Mouse (Mus musculus) MEL (cell line): ENCODE measurements at regions not wholly inside any gene's neighbourhood (a gene's known extent, or its start where the extent isn't known, plus 50 kb on each side); places are given as distances from the start of the nearest gene placed in this dataset.

Source experiments
- DNase-seq: peaks from one replicate; pipeline ENCODE4 v3.0.0; 2011; ENCODE audit warnings: low read depth, low spot score
- H3K27ac ChIP-seq: 2 replicates; pipeline ENCODE4 v1.5.1; 2012; ENCODE audit warnings: low read depth, mild to moderate bottlenecking, control low read depth, low read length, moderate library complexity; ENCODE audit not compliant: control insufficient read depth
- H3K27me3 ChIP-seq, 2 experiments: fragments of 150-350 bp in 1 of 2; sonication (generic) in 1 of 2; 2 replicates each; pipeline ENCODE4 v1.6.1; 2012; ENCODE audit warnings: low read length in 2 of 2, mild to moderate bottlenecking in 2 of 2, improper control_type of control experiment in 1 of 2, moderate library complexity in 1 of 2; ENCODE audit not compliant: insufficient read depth in 2 of 2, control insufficient read depth in 1 of 2
- H3K36me3 ChIP-seq, 2 experiments: 2 replicates each; pipeline ENCODE4 v1.6.1; 2012 to 2014; ENCODE audit warnings: low read length in 2 of 2, improper control_type of control experiment in 1 of 2, inconsistent platforms in 1 of 2, mild to moderate bottlenecking in 1 of 2; ENCODE audit not compliant: insufficient read depth in 2 of 2, control insufficient read depth in 1 of 2
- H3K4me1 ChIP-seq, 2 experiments: fragments of 150-350 bp in 1 of 2; sonication (generic) in 1 of 2; 2 replicates each; pipeline ENCODE4 v1.6.1; 2012; ENCODE audit warnings: low read length in 2 of 2, improper control_type of control experiment in 1 of 2, mild to moderate bottlenecking in 1 of 2; ENCODE audit not compliant: insufficient read depth in 2 of 2, control insufficient read depth in 1 of 2
- H3K4me3 ChIP-seq, 2 experiments: fragments of 150-350 bp in 1 of 2; sonication (generic) in 1 of 2; 2 replicates each; pipeline ENCODE4 v1.5.1; 2012; ENCODE audit warnings: low read depth in 2 of 2, low read length in 2 of 2, mild to moderate bottlenecking in 2 of 2, moderate library complexity in 2 of 2, control low read depth in 1 of 2, improper control_type of control experiment in 1 of 2; ENCODE audit not compliant: control insufficient read depth in 1 of 2, insufficient read depth in 1 of 2
- H3K79me2 ChIP-seq: 2 replicates; pipeline ENCODE4 v1.6.1; 2012; ENCODE audit warnings: mild to moderate bottlenecking, low read length, moderate library complexity; ENCODE audit not compliant: control insufficient read depth, poor library complexity, insufficient read depth
- H3K9ac ChIP-seq: 2 replicates; pipeline ENCODE4 v1.6.1; 2012; ENCODE audit warnings: low read depth, mild to moderate bottlenecking, control low read depth, low read length, moderate library complexity; ENCODE audit not compliant: control insufficient read depth, poor library complexity, severe bottlenecking
- H3K9me3 ChIP-seq: fragments of 150-350 bp; sonication (generic); replicated peaks from 2 replicates; pipeline ENCODE4 v1.6.1; 2012; ENCODE audit warnings: mild to moderate bottlenecking, low read length, improper control_type of control experiment, moderate library complexity; ENCODE audit not compliant: insufficient read depth
- BHLHE40 ChIP-seq: IDR thresholded peaks from 2 replicates; pipeline ENCODE4 v1.6.1; 2012; ENCODE audit warnings: low read depth, mild to moderate bottlenecking, inconsistent platforms, low read length, improper control_type of control experiment, borderline replicate concordance
- CHD1 ChIP-seq: IDR thresholded peaks from 2 replicates; pipeline ENCODE4 v1.6.1; 2012; ENCODE audit warnings: low read depth, mild to moderate bottlenecking, inconsistent platforms, low read length, improper control_type of control experiment
- CHD2 ChIP-seq: IDR thresholded peaks from 2 replicates; pipeline ENCODE4 v1.6.1; 2011; ENCODE audit warnings: low read length, improper control_type of control experiment
- CTCF ChIP-seq, 3 experiments: IDR thresholded peaks in 2 of 3; conservative IDR thresholded peaks in 1 of 3; 2 replicates each; pipeline ENCODE4 v1.5.1; 2011 to 2012; ENCODE audit warnings: low read length in 3 of 3, low read depth in 2 of 3, mild to moderate bottlenecking in 2 of 3, improper control_type of control experiment in 1 of 3, inconsistent platforms in 1 of 3, mixed read lengths in 1 of 3, moderate library complexity in 1 of 3; ENCODE audit not compliant: control insufficient read depth in 1 of 3, insufficient read depth in 1 of 3, poor library complexity in 1 of 3, severe bottlenecking in 1 of 3
- E2F4 ChIP-seq: IDR thresholded peaks from 2 replicates; pipeline ENCODE4 v1.6.1; 2011; ENCODE audit warnings: low read depth, low read length, improper control_type of control experiment, borderline replicate concordance
- EP300 ChIP-seq, 2 experiments: IDR thresholded peaks; 2 replicates each; pipeline ENCODE4 v1.6.1; 2011; ENCODE audit warnings: improper control_type of control experiment in 2 of 2, low read length in 2 of 2, low read depth in 1 of 2, mild to moderate bottlenecking in 1 of 2
- GABPA ChIP-seq: IDR thresholded peaks from 2 replicates; pipeline ENCODE4 v1.6.1; 2012; ENCODE audit warnings: low read depth, mild to moderate bottlenecking, inconsistent platforms, low read length, improper control_type of control experiment, moderate library complexity
- GATA1 ChIP-seq: IDR thresholded peaks from 2 replicates; pipeline ENCODE4 v1.6.1; 2011; ENCODE audit warnings: low read depth, low read length, improper control_type of control experiment
- HCFC1 ChIP-seq: IDR thresholded peaks from 2 replicates; pipeline ENCODE4 v1.6.1; 2012; ENCODE audit warnings: low read depth, mild to moderate bottlenecking, inconsistent platforms, low read length, improper control_type of control experiment, moderate library complexity
- JUND ChIP-seq: IDR thresholded peaks from 2 replicates; pipeline ENCODE4 v1.6.1; 2011; ENCODE audit warnings: low read depth, mild to moderate bottlenecking, improper control_type of control experiment, low read length
- MAFK ChIP-seq: IDR thresholded peaks from 2 replicates; pipeline ENCODE4 v1.6.1; 2011; ENCODE audit warnings: low read depth, mild to moderate bottlenecking, low read length, improper control_type of control experiment, borderline replicate concordance
- MAX ChIP-seq: IDR thresholded peaks from 2 replicates; pipeline ENCODE4 v1.6.1; 2011; ENCODE audit warnings: low read length, improper control_type of control experiment
- MAZ ChIP-seq: IDR thresholded peaks from 2 replicates; pipeline ENCODE4 v1.6.1; 2012; ENCODE audit warnings: low read depth, mild to moderate bottlenecking, inconsistent platforms, low read length, improper control_type of control experiment
- MEF2A ChIP-seq: IDR thresholded peaks from 2 replicates; pipeline ENCODE4 v1.6.1; 2014; ENCODE audit warnings: low read depth, mild to moderate bottlenecking, inconsistent platforms, low read length, improper control_type of control experiment; ENCODE audit not compliant: poor library complexity, insufficient replicate concordance, severe bottlenecking; ENCODE audit errors: extremely low read depth
- MYB ChIP-seq: IDR thresholded peaks from 2 replicates; pipeline ENCODE4 v1.6.1; 2011; ENCODE audit warnings: mild to moderate bottlenecking, low read depth, low read length, improper control_type of control experiment
- NRF1 ChIP-seq: IDR thresholded peaks from 2 replicates; pipeline ENCODE4 v1.6.1; 2014; ENCODE audit warnings: low read depth, mild to moderate bottlenecking, inconsistent platforms, low read length, improper control_type of control experiment, moderate library complexity; ENCODE audit not compliant: poor library complexity, insufficient read depth, severe bottlenecking
- POLR2A ChIP-seq, 2 experiments: IDR thresholded peaks; 2 replicates each; pipeline ENCODE4 v1.6.1; 2011 to 2012; ENCODE audit warnings: low read length in 2 of 2, mild to moderate bottlenecking in 2 of 2, control low read depth in 1 of 2, improper control_type of control experiment in 1 of 2, low read depth in 1 of 2, moderate library complexity in 1 of 2; ENCODE audit not compliant: control insufficient read depth in 1 of 2, insufficient read depth in 1 of 2, poor library complexity in 1 of 2
- POLR2AphosphoS2 ChIP-seq: IDR thresholded peaks from 2 replicates; pipeline ENCODE4 v1.6.1; 2011; ENCODE audit warnings: low read length, improper control_type of control experiment
- POLR2AphosphoS5 ChIP-seq: IDR thresholded peaks from 2 replicates; pipeline ENCODE4 v1.6.1; 2012; ENCODE audit warnings: low read depth, borderline replicate concordance, mild to moderate bottlenecking, inconsistent platforms, low read length, moderate library complexity, mixed read lengths
- RAD21 ChIP-seq: IDR thresholded peaks from 2 replicates; pipeline ENCODE4 v1.6.1; 2011; ENCODE audit warnings: mild to moderate bottlenecking, low read depth, low read length, improper control_type of control experiment
- SIN3A ChIP-seq: IDR thresholded peaks from 2 replicates; pipeline ENCODE4 v1.6.1; 2012; ENCODE audit warnings: low read length, improper control_type of control experiment, inconsistent platforms
- SMC3 ChIP-seq: IDR thresholded peaks from 2 replicates; pipeline ENCODE4 v1.6.1; 2011; ENCODE audit warnings: low read depth, low read length, improper control_type of control experiment
- TCF12 ChIP-seq: IDR thresholded peaks from 2 replicates; pipeline ENCODE4 v1.6.1; 2014; ENCODE audit warnings: low read depth, mild to moderate bottlenecking, inconsistent platforms, low read length, improper control_type of control experiment, moderate library complexity
- UBTF ChIP-seq: IDR thresholded peaks from 2 replicates; pipeline ENCODE4 v1.6.1; 2012; ENCODE audit warnings: low read depth, mild to moderate bottlenecking, inconsistent platforms, low read length, improper control_type of control experiment, moderate library complexity, borderline replicate concordance; ENCODE audit not compliant: insufficient read depth
- USF2 ChIP-seq, 2 experiments: IDR thresholded peaks; 2 replicates each; pipeline ENCODE4 v1.6.1; 2011 to 2012; ENCODE audit warnings: improper control_type of control experiment in 2 of 2, low read length in 2 of 2, borderline replicate concordance in 1 of 2, inconsistent platforms in 1 of 2, low read depth in 1 of 2, mild to moderate bottlenecking in 1 of 2; ENCODE audit not compliant: insufficient read depth in 1 of 2
- ZC3H11A ChIP-seq: IDR thresholded peaks from 2 replicates; pipeline ENCODE4 v1.6.1; 2012; ENCODE audit warnings: low read depth, mild to moderate bottlenecking, inconsistent platforms, low read length, improper control_type of control experiment
- ZNF384 ChIP-seq: IDR thresholded peaks from 2 replicates; pipeline ENCODE4 v1.6.1; 2012; ENCODE audit warnings: low read depth, mild to moderate bottlenecking, inconsistent platforms, low read length, improper control_type of control experiment

- Histone ChIP-seq H3K36me3 (peaks cover 0 to 4% of the 10 kb centered on the region in 2 experiments; a peak in 2 of 4 replicates), H3K27me3 (no peaks in the 10 kb centered on the region), H3K79me2 (no peaks in the 10 kb centered on the region), H3K9me3 (no peaks in the 10 kb centered on the region), H3K4me3 (no peak overlapping the region), H3K27ac (no peak overlapping the region), H3K4me1 (no peaks in the 10 kb centered on the region), H3K9ac (no peak overlapping the region)
- peak; percentile 55 for DNase-seq
- TF ChIP-seq CHD2 = no peak
- peak in 1 of 2 experiments; percentile 30; a peak in 1 of 4 replicates for TF ChIP-seq EP300 (IDR thresholded peaks at IDR 0.05; ENCODE audit: low read depth in 1 of 2, low read length in 2 of 2)
- TF ChIP-seq USF2 (IDR thresholded peaks at IDR 0.05; ENCODE audit: borderline replicate concordance in 1 of 2, insufficient read depth in 1 of 2, low read depth in 1 of 2, low read length in 2 of 2) = no peak
- no peak for TF ChIP-seq GABPA
- no peak for TF ChIP-seq BHLHE40
- TF ChIP-seq TCF12 = no peak
- no peak for TF ChIP-seq UBTF
- no peak for TF ChIP-seq HCFC1
- TF ChIP-seq SIN3A = no peak
- peak in 1 of 3 experiments; percentile 51; a peak in 2 of 6 replicates for TF ChIP-seq CTCF (IDR thresholded peaks at IDR 0.05 in 2 of 3, conservative IDR thresholded peaks at IDR 0.05 in 1 of 3; ENCODE audit: control insufficient read depth in 1 of 3, insufficient read depth in 1 of 3, low read depth in 2 of 3, low read length in 3 of 3, poor library complexity in 1 of 3, severe bottlenecking in 1 of 3)
- TF ChIP-seq SMC3 = peak; percentile 64
- no peak for TF ChIP-seq E2F4
- TF ChIP-seq JUND = no peak
- no peak for TF ChIP-seq POLR2AphosphoS2
- no peak for TF ChIP-seq CHD1
- peak; percentile 44; the same call in 1 of the 2 replicates for TF ChIP-seq GATA1
- TF ChIP-seq MAFK = no peak
- no peak for TF ChIP-seq NRF1
- peak; percentile 54 for TF ChIP-seq ZC3H11A
- no peak for TF ChIP-seq MAZ
- no peak for TF ChIP-seq MYB
- TF ChIP-seq POLR2A (IDR thresholded peaks at IDR 0.05; ENCODE audit: control insufficient read depth in 1 of 2, insufficient read depth in 1 of 2, low read depth in 1 of 2, low read length in 2 of 2, poor library complexity in 1 of 2) = no peak
- peak; percentile 78 for TF ChIP-seq RAD21
- no peak for TF ChIP-seq MAX
- TF ChIP-seq ZNF384 = peak; percentile 79
- no peak for TF ChIP-seq MEF2A
- no peak for TF ChIP-seq POLR2AphosphoS5
Observed at GRCm38 (mm10) chr14:89402568-89403339, 931.6 kb upstream of the Pcdh20 start.
